Mouse (Mus musculus) small intestine, adult 2 months (tissue): Measurements from ENCODE around the gene 1700012B09Rik.

Experiments used
- CTCF ChIP-seq: fragments of 200-500 bp; IDR thresholded peaks from 2 replicates; pipeline ENCODE4 v1.5.1; 2012; ENCODE audit warnings: low read depth, mild to moderate bottlenecking, control low read depth, inconsistent platforms, low read length, moderate library complexity, mixed read lengths; ENCODE audit not compliant: insufficient replicate concordance, insufficient read length; ENCODE audit errors: extremely low read depth
- POLR2A ChIP-seq: fragments of 200-500 bp; IDR thresholded peaks from 2 replicates; pipeline ENCODE4 v1.6.1; 2012; ENCODE audit warnings: low read depth, mild to moderate bottlenecking, control low read depth, inconsistent platforms, low read length, moderate library complexity

GRCm38 (mm10) chr9:14726005-14726404, 44.8 kb downstream of the 1700012B09Rik start:
- no peak for TF ChIP-seq POLR2A
- no peak for TF ChIP-seq CTCF
